Mouse (Mus musculus): ENCODE measurements around the gene Ccsap.
A peak's percentile ranks its signal among the peaks of the same experiment; 100 is the strongest.
"Not testable (repeated sequence)": the region's sequence is repeated elsewhere in the genome, so short reads cannot be mapped to it uniquely, and the experiment has no call there.

The Ccsap gene

DNA sequence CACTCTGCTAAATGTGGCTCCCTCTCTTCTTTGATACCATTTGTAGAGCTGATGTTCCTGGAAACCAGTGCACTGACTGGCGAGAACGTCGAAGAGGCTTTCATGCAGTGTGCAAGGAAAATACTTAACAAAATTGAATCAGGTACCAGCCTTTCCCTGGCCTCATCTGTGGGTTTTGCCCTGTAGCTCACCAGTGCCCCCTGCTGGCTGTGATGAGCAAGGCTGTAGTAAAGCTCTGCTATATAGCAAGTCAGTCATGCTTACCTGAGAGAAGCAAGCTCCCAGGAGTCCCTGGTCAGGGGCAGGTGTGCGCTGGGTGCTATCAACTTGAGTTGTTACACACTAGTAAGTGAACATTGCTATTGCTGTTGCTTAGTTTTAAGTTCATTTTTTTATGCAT is 27.3 kb downstream of the Ccsap start:
- DNase-seq, result peak; percentile 65

DNA sequence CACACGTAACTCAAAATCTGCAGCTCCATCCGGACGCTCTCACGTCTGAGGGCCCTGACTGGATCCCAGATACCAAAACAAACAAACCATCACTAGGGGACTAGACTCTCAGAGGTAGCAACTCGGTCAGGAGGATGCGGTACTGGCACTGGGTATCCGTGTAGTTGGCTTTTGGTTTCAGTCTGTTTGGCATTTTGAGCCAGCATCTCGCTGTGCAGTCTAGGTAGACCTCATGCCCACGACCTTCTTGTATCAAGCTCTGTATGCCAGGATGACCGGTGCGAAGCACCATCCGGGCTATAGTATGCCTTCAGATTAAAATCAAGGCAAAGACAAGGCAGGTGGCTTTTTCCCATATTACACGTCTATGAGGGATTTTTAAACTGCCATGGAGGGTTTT is 32.5 kb downstream of the Ccsap start:
- DNase-seq, result no peak

DNA sequence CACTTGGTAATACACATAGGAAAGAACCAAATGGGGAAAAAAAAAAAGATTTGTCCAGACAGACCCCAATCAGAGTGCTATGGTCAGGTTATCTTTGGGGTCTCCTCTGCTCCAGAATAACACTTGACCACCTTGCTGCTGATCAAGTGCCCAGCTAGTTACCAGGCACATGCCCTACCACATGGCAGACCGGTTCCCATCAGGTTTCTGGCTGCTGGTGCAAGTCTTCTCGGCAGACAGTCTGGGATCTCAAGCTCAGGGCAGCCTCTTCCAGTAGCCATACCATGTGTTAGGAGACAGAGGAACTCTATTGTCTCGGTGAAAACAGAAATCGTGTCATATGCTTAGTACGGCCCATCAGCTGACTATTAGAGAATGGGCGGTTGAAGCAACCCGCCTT is 33.3 kb downstream of the Ccsap start:
- DNase-seq, result no peak

DNA sequence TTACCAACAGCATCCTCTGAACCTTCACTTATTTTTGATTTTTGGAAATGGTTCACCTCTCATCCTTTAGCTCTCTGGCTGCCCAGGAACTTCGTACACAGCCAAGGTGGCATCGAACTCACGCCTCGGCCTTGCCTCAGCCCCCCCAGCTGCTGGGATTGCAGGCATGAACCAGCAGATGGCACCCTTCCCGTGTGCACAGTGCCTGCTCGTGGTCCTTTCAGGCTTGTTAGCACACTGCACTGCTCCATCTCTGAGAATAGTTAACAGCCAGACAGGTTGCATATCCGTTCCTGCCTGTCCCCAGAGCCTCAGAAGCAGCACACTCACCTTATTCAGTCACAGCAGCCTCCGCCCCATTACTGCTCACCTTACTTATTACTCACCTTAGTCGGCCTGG is 34.0 kb downstream of the Ccsap start:
- DNase-seq, result no peak

DNA sequence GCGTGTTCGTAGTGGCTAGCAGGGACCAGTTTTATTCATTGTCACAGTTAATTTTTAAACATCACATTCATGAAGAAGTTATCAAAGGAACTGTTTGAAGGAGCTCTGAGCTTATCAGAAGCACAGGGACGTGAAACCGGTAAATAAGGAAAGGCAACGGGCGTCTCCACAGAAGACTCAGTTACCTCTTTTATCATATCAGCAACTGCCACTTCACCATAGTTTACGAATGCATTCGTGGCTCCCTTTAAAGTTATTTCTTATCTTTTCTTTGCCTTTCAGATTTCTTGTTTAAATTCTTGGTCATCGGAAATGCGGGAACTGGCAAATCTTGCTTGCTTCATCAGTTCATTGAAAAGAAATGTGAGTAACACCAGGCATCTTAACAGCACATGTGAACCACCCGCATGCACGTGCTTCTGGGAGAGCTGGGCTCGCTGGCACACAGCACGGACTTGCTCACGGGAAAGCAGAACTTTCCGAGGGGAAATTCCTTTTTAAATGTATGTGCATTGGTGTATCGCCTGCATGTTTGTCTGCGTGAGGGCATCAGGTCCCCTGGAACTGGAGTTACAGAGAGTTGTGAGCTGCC is 36.4 kb downstream of the Ccsap start:
- no peak for DNase-seq

DNA sequence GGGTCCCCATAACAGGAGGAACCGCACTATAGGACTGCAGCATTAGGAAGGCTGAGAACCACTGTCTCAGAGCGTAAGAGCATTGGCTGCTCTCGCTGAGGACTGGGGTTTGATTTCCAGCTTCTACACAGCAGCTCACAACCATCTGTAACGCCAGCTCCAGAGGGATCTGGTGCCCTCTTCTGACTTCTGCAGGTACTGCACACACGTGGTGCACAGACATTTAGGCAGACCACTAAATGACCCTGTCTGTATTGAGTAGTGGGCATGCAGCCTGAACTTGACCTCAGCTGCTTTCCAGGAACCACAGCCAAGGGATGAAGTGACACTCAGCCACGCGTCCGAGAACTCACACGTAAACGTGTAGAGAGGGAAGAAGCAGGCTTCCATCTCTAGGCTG is 36.9 kb downstream of the Ccsap start:
- DNase-seq, result no peak

DNA sequence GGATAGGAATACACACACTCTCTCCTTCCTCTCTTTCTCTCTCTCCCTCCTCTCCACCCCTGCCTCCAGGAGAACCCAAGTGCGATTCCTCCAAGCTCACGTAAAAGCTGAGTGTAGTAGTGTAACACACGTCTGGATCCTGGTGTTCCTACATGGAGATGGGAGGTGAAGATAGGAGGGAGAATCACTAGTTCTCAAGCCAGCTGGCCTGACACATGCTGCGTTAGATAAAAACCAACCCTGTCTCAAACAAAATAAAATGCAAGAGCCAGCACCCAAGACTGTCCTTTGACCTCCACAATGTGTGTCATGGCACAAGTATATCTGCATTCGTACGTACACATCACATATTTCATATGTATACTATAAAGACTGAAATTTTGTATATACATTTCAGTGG is 39.2 kb downstream of the Ccsap start:
- DNase-seq, result no peak

DNA sequence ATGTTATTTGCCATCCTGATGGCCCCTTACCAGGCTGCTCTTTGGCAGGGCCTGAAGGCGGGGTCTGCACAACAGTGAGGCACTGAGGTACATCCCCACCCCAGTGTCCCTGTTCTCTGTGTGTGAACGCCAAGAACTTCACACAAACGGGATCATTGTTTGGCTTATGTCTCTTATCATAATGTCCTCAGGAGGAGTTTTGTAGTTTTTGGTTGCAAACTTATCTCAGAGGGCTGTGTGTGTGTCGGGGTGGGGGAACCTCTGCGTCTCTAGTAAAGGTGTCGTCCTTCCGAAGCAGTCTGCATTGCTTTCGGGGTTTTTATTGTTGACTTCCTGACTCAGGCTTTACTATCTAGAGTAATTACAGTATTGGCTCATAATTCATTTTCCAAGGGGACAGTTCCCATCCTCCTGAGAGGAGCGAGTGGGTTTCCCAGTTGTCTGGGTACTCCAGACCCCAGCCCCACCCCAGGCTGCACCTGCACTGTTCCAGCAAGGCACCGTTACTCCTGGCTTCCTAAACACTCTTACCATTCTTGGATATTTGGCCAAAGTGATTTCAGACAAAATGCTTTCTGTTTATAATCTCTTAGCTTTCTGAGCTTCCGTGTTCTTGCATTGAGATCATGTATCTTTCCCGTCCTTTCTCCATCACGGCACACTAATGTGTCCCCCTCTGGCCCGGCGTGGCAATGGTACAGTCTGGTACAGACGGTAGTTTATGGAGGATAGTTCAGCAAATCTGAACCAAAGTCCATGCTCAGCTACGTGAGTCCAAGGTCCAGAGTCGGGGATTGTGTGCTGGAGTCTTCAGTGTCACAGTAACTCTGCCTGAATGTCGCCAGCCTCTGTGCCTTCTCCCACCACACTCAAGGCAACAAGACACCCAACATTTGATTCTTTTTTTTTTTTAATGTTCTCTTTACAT is 40.1 kb downstream of the Ccsap start:
- no peak for DNase-seq

DNA sequence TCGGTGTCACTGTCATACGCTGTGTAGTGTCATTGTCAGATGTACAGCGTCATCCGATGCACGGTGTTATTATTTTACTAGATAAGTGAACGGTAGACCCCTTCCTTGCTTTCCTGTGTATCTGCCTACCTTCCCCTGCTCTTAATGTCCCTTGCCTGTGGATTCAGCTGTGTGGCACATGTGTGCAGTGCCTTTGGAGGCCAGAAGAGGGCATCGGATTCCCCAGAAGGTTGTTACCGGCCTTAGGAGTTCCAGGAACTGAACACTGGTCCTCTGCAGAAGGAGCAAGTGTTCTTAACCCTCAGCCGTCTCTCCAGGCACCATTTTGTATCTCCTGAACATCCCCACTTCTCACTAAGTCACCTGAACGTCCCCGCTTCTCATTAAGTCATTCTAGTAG is 42.3 kb downstream of the Ccsap start:
- no peak for DNase-seq

DNA sequence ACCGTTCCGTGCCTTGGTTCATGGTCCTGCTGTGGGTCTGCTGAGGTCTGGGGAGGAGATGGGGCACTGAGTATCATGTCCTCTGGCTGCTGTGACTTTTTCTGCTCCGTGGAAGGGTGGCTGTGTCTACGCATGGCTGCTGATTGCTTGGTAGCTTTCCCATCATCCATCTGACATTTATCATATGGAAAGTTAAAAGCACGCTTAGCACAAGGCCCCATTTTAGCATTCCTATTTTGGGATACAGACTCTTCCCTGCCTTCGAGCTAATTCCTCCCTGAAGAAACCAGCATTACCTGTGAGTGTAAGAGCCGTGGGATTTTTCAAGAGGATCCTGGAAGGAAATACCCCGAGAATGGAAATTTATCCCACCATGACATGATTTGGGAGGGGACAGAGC is 43.1 kb downstream of the Ccsap start:
- no peak for DNase-seq

DNA sequence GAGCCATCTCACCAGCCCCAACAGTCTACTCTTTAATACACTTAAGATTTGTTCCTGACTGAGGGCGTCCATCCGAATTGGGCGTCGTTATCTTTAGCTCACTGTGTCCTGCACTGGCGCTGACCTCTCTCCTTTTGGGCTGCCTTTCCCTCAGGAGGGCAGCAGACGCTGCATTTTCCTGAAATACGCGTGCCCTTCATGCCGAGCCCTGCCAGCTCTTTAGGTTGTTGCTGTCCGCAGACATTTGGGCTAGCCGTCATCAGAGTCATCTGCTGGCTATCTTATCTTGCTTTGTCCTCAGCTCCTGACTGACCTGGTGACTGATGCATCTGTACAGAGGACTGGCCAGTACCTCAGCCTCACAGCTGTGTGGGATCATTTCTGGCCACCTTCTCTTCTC is 44.7 kb downstream of the Ccsap start:
- no peak for DNase-seq

DNA sequence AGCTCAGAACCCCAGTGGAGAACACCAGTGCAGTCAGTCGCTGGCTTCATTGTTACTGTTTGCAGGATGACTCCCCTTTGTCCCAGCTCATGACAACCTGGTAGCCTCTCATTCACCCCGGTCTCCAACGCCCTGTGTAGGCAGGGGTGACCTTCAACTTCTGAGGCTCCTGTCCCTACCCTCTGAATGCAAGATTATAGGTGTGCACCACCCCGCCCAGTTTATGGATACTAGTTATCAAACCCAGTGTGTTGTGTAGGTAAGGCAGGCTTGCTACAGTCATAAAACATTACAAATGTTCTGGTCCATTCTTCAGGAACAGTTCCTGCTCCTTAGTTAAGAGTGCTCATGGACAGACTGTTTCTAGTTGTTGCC is 46.1 kb downstream of the Ccsap start:
- no peak for DNase-seq

DNA sequence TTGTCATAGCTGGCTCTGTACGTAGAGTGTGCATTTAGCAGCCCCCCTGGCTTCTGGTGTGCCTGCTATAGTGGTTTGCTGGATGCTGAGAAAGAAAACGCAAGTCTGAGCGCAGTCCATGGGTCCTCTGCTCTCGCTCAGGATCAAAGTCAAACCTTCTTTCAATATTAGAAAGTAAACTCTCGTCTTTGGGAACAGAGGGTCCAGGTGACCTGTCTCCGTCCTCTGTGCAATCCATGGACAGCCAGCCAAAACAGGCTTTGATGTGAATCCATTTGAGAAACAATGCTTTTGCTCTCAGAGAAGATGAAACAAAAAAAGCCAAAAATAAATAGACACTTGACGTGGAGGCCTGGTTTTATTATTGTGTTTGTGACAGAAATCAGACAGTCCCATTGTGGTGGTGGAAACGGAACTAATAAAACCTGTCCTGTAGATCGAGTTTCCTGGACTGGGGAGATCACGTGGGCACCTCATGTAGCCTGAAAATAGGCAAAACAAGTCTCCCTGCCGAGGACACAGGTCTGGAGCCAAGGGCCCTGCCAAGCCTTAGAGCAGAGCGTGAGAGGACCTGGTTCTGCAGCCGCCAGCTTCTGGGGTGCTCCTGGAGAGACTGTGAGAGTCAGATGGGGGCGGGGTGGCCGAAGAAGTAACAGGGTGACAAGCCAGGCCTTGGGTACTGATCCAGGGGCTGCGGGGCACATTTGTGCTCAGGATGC is 46.7 kb downstream of the Ccsap start:
- DNase-seq, result no peak

DNA sequence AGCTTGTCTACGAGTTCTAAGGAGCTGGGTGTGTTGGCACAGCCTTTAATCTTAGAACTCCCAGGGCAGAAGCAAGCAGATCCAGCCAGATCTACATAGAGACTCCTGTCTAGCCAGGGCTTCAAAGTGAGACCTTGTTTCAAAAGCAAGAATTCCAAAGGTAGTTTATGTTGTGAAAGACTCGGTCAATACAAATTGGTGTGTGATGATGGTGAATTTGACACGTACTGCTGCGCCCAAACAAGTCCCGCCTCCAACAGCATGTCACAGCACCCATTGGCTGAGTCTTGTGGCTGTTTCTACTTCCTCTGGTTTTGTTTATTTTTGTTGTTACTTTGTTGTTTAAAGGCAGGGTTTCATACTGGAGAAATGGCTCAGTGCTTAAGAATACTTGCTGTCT is 47.8 kb downstream of the Ccsap start:
- DNase-seq, result no peak

DNA sequence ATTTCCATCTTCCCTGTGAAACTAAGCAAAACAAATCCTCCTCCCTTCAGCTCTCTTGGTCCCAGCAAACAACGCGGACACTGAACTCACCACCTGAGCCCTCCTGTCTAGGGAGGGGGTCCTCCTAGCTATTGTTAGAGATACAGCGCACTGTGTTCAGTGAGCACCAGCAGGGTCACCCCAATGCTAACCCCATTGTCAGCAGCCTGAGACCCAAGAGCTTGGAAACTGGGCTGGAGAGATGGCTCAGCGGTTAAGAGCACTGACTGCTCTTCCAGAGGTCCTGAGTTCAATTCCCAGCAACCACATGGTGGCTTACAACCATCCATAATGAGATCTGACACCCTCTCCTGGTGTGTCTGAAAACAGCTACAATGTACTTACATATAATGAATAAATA is 50.7 kb downstream of the Ccsap start:
- DNase-seq, result not testable (repeated sequence)

DNA sequence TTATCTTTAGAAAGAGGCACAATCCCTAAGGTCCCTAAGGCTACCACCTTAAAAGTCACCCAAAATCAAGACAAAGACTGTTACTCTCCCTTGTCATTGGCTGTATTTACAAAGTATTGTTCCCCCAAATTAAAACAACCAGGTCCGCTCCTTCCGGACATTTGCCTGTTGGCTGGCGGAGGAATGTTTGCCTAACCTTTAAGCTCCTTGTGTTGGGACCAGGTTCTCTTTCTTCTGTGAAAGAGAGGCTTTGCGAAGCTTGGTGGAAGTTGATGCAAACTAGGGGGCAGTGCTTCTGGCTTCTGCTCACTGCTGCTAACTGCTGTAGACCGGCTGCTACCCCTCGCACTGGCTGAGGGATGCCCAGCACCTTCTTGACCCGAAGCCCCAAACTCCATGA is 51.3 kb downstream of the Ccsap start:
- DNase-seq, result no peak

DNA sequence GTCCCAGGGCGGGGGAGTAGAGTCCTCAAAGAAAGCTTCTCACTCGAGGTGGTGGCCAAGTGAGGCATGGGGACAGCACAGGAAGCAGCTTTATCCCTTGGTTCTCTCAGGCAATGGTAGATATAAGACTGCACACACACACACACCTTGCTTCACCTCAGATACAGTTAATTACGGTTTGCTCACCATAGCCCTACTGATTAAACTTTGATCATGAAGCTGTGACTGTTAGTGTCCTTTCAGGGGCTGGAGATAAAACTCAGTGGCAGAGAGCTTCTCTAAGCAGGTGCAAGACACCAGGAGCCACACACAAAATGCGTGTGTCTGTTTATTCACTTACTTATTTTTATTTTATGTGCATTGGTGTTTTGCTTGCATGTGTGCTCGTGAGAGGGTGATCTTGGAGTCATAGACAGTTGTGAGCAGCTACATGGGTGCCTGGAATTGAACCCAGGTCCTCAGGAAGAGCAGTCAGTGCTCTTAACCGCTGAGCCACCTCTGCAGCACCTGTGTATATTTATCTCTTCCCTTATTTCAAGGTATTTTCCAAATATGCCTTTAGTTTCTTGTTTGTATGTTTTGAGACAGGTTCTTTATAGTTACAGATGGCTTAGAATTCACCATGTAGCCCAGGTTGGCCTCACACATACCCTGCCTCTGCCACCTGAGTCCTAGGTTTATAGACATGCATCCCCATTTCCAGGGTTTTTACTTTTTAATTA is 52.0 kb downstream of the Ccsap start:
- DNase-seq, result no peak

DNA sequence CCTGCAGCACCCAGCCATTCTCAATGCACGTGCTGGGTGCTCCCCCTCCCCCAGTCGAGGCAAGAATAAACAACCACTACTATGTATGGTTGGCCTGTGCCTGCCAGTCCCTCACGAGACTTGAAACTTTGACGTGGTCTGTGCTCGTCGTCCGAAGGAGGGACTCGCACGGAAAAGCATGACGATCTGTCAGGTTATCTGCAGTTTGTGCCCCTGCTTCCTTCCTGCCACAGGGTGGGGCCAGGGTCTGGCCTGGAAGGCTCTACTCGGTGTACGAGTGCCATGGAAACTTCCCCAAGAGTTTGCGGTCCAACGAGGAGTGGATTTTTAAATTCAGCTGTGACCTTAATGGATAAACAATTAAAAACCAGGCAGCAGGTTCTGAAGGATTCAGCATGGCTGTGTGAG is 53.0 kb downstream of the Ccsap start:
- DNase-seq, result no peak

DNA sequence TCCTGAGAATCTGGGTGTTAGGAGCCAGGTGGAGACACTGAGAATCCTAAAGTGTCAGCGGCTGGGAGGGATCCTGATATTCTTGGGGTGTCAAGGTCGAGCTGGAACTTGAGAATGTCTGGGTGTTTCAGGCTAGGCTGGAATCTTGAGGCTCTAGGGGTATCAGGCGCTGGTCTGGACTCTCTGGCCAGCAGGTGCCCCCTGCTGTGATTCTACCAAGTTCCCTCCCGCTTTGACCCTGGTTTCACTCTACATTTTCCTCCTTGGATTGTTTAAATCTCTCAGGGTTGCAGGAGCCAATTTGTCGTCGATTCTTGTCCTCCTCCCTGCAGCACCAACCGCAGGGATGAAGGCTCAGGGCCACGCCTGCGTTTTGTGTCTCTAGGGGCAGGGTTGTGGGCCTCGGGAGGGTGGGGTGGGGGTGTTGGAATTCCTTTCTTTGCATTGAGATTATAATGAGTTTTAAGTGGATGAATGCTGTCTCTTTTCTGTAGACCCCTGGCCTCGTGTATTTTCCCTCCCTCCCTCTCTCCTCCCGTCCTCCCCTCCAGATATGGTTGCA is 53.6 kb downstream of the Ccsap start:
- DNase-seq, result no peak

DNA sequence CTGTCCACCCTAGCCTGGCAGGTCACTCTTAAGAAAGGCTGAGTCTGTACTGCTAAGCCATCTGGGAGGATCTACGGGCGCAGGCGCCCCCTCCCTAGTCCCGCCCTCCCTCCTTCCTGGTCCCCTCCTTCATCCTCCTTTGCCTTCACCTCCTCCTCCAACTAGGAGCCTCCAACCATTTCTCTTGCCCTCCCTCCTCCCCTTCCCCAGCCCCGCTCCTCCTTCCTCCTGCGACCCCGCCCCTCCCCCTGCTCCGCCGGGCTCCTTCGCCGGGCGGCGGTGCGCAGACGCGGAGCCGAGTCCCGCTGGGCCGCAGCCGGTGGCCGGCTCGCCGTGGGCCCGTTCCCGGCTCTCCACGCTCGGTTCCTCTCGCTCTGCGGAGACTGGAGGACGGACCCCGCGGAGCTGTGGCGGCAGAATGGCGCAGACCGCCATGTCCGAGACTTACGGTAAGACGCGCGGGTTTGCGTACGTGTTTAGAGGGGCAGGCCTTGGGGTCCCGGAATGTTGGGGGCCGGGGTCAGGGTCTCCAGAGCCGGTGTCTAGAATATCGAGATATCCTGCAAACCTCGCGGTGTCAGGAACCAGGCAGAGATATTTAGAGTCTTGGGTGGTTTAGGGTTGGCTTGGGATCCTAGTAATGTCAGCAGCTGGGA is 54.2 kb downstream of the Ccsap start, which contains the start of gene Rab4a:
Rab4a (plus strand) TSS at position 268 of the 656 bp plus-strand sequence.
- peak; percentile 79 for DNase-seq

DNA sequence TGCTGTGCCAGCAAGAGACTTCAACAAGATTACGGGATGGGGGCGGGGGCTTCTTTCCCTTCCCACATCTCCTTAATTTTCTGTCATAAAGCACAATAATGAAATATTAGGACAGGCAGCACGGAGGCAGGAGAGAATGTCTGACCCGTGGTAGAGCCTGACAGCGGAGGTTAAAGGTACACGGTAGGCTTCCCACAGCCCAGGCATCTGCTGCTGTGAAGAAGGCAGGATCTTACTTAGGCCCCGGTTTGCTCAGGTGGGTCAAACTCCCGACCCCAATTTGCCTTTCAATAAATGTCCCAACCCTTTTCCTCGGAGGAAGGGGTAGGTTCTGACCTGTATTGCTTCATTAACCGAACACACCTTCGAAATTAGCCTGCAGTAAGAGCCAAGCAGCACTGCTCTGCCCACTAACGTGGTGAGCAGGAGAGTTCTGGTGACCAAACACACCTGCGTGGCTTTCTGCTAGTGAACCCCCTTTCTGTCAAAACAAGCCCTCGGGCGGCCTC is 54.7 kb downstream of the Ccsap start:
- no peak for DNase-seq

DNA sequence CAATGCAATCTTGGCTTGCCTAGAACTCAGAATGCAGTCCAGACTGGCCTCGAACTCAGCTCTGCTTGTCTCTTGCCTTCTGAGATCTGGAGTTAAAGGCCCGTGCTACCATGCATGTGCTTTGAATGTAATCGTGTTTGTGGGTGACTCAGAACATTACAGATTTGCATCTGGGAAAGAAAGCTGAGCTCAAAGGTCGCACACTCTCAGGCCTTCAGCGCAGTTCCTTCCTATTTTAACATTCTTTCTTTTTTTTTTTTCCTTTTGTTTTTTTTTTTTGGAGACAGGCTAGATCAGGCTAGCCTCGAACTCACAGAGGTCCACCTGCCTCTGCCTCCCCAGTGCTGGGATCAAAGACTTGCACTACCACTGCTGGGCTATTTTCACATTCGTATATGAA is 55.4 kb downstream of the Ccsap start:
- no peak for DNase-seq

All from thymus, postnatal 14 days (tissue).